Mouse (Mus musculus) megakaryocyte, embryonic 14.5 days (primary cell): Measurements from ENCODE around the gene Fam229a. TPM values are rescaled to one million over a fixed set of nuclear protein-coding genes. Genes with fewer than 3 reads are reported as not detected.
"Not testable (repeated sequence)": the region's sequence is repeated elsewhere in the genome, so short reads cannot be mapped to it uniquely, and the experiment has no call there.

ENCODE experiments used
- H3K27me3 ChIP-seq: replicated peaks from 2 replicates; pipeline ENCODE3; 2012; ENCODE audit warnings: inconsistent platforms
- H3K36me3 ChIP-seq: replicated peaks from 2 replicates; pipeline ENCODE3; 2012; ENCODE audit warnings: low read length, inconsistent platforms, mixed read lengths
- H3K4me1 ChIP-seq: 2 replicates; pipeline ENCODE4 v1.6.1; 2012; ENCODE audit warnings: inconsistent platforms
- H3K4me3 ChIP-seq: replicated peaks from 2 replicates; pipeline ENCODE3; 2012; ENCODE audit warnings: moderate library complexity, mild to moderate bottlenecking, inconsistent platforms
- H3K9me3 ChIP-seq: 2 replicates; pipeline ENCODE4 v1.6.1; 2012; ENCODE audit warnings: inconsistent platforms
- FLI1 ChIP-seq: IDR thresholded peaks from 2 replicates; pipeline ENCODE4 v1.6.1; 2012; ENCODE audit warnings: low read length, inconsistent platforms, mixed read lengths
- GATA1 ChIP-seq: IDR thresholded peaks from 3 replicates; pipeline ENCODE4 v1.6.1; 2012; ENCODE audit warnings: mixed read lengths, low read length, inconsistent platforms, borderline replicate concordance
- polyA plus RNA-seq: library from polyadenylated mRNA; stranded (reverse); fragments of >175 nt; gene quantifications from 2 replicates; pipeline ENCODE4 v1.2.3, GENCODE M21; 2012; ENCODE audit warnings: low replicate concordance; ENCODE audit not compliant: insufficient read depth

The Fam229a gene
- polyA plus RNA-seq, 1 experiment = 2.1 TPM

- no peak for TF ChIP-seq GATA1
- Histone ChIP-seq H3K9me3 (peaks cover 4% of the 10 kb centered on the region; the same call in 1 of the 2 replicates), H3K36me3 (peaks cover 56% of the 10 kb centered on the region), H3K4me1 (peaks cover 19% of the 10 kb centered on the region), H3K27me3 (peaks cover 25% of the 10 kb centered on the region), H3K4me3 (no peak overlapping the region)
These were observed 25.9 kb downstream of the Fam229a start for GRCm38 (mm10) chr4:129516925-129517324.

GRCm38 (mm10) chr4:129518519-129518918 is 27.5 kb downstream of the Fam229a start:
- peaks cover 4% of the 10 kb centered on the region; the same call in 1 of the 2 replicates for H3K9me3 ChIP-seq
- H3K4me1 ChIP-seq = peaks cover 12% of the 10 kb centered on the region
- no peak overlapping the region for H3K4me3 ChIP-seq
- no peak for TF ChIP-seq GATA1
- TF ChIP-seq FLI1 = no peak
- H3K27me3 ChIP-seq = peaks cover 11% of the 10 kb centered on the region
- H3K36me3 ChIP-seq = peaks cover 72% of the 10 kb centered on the region

- H3K9me3 ChIP-seq = peaks cover 4% of the 10 kb centered on the region; the same call in 1 of the 2 replicates
- no peak overlapping the region for H3K4me3 ChIP-seq
- TF ChIP-seq FLI1 (no peak), GATA1 (no peak)
- H3K4me1 ChIP-seq = peaks cover 4% of the 10 kb centered on the region
- H3K27me3 ChIP-seq = no peaks in the 10 kb centered on the region
- peaks cover 80% of the 10 kb centered on the region for H3K36me3 ChIP-seq
These were observed 34.3 kb downstream of the Fam229a start for GRCm38 (mm10) chr4:129525338-129525737.

GRCm38 (mm10) chr4:129525889-129526288 is 34.9 kb downstream of the Fam229a start:
- H3K4me3 ChIP-seq = no peak overlapping the region
- H3K27me3 ChIP-seq = no peaks in the 10 kb centered on the region
- H3K4me1 ChIP-seq = peaks cover 4% of the 10 kb centered on the region
- H3K9me3 ChIP-seq = peaks cover 4% of the 10 kb centered on the region; the same call in 1 of the 2 replicates
- TF ChIP-seq FLI1 = no peak
- H3K36me3 ChIP-seq = peaks cover 81% of the 10 kb centered on the region

- H3K9me3 ChIP-seq, H3K4me3 ChIP-seq, H3K27me3 ChIP-seq, H3K4me1 ChIP-seq: not testable (repeated sequence)
- peaks cover 74% of the 10 kb centered on the region for H3K36me3 ChIP-seq
These were observed 37.9 kb downstream of the Fam229a start for GRCm38 (mm10) chr4:129528901-129529300.

- TF ChIP-seq GATA1 (no peak), FLI1 (no peak)
- Histone ChIP-seq H3K9me3 (no peaks in the 10 kb centered on the region), H3K27me3 (no peaks in the 10 kb centered on the region), H3K36me3 (peaks cover 44% of the 10 kb centered on the region), H3K4me3 (peak overlapping the region; percentile 50), H3K4me1 (peaks cover 42% of the 10 kb centered on the region)
These were observed 49.0 kb downstream of the Fam229a start for GRCm38 (mm10) chr4:129540012-129540411.

Other genes starting within 250 kb of the Fam229a start
- gene C77080, start 229.8 kb upstream of the Fam229a start, polyA plus RNA-seq = 6.4 and 8.7 TPM in 2 replicates
- gene Sync, start 203.6 kb upstream of the Fam229a start, polyA plus RNA-seq = not detected in 2 replicates
- 2.0 and 20.5 TPM in 2 replicates for gene Rbbp4, start 155.8 kb upstream of the Fam229a start, polyA plus RNA-seq
- gene Zbtb8os, start 155.5 kb upstream of the Fam229a start, polyA plus RNA-seq = 3.9 TPM in 1 of 2 replicates, not detected in the other
- 0.29 TPM in 1 of 2 replicates, not detected in the other for gene Zbtb8a, start 113.1 kb upstream of the Fam229a start, polyA plus RNA-seq
- not detected in 2 replicates for gene Zbtb8b, start 50.3 kb upstream of the Fam229a start, polyA plus RNA-seq
- gene Bsdc1, start 29.6 kb upstream of the Fam229a start, polyA plus RNA-seq = 19.2 and 43.3 TPM in 2 replicates
- gene Tssk3, start 168 bp upstream of the Fam229a start, polyA plus RNA-seq = not detected in 2 replicates
- 5.0 and 61.7 TPM in 2 replicates for gene Marcksl1, start 22.4 kb downstream of the Fam229a start, polyA plus RNA-seq
- gene Hdac1, start 51.5 kb downstream of the Fam229a start, polyA plus RNA-seq = 6.0 and 38.0 TPM in 2 replicates
- 1.7 TPM in 1 of 2 replicates, not detected in the other for gene Lck, start 82.5 kb downstream of the Fam229a start, polyA plus RNA-seq
- not detected in 2 replicates for gene Fam167b, start 87.4 kb downstream of the Fam229a start, polyA plus RNA-seq
- 54.3 and 121 TPM in 2 replicates for gene Eif3i, start 109.5 kb downstream of the Fam229a start, polyA plus RNA-seq
- 305 and 342 TPM in 2 replicates for gene Tmem234, start 109.5 kb downstream of the Fam229a start, polyA plus RNA-seq
- 0.46 TPM in 1 of 2 replicates, not detected in the other for gene Dcdc2b, start 123.1 kb downstream of the Fam229a start, polyA plus RNA-seq
- 9.7 TPM in 1 of 2 replicates, not detected in the other for gene Iqcc, start 127.9 kb downstream of the Fam229a start, polyA plus RNA-seq
- 32.9 and 39.7 TPM in 2 replicates for gene Ccdc28b, start 132.8 kb downstream of the Fam229a start, polyA plus RNA-seq
- gene Txlna, start 149.9 kb downstream of the Fam229a start, polyA plus RNA-seq = 17.9 and 24.0 TPM in 2 replicates
- gene Kpna6, start 181.6 kb downstream of the Fam229a start, polyA plus RNA-seq = 6.8 and 9.0 TPM in 2 replicates
- 51.4 and 264 TPM in 2 replicates for gene Tmem39b, start 205.6 kb downstream of the Fam229a start, polyA plus RNA-seq